Mouse (Mus musculus): ENCODE measurements at regions not wholly inside any gene's neighbourhood (a gene's known extent, or its start where the extent isn't known, plus 50 kb on each side); places are given as distances from the start of the nearest gene placed in this dataset.

GRCm38 (mm10) chr6:28986756-28987155 lies 73.3 kb upstream of the Lep start:
- DNase-seq, result peak; percentile 76

GRCm38 (mm10) chr6:28987386-28987785 lies 72.6 kb upstream of the Lep start:
- DNase-seq, result no peak

- DNase-seq, result no peak
Observed at GRCm38 (mm10) chr6:28989433-28989832, 70.6 kb upstream of the Lep start.

- DNase-seq, result no peak
Observed at GRCm38 (mm10) chr6:28990210-28990609, 69.8 kb upstream of the Lep start.

- no peak for DNase-seq
Observed at GRCm38 (mm10) chr6:28994481-28994880, 65.5 kb upstream of the Lep start.

- DNase-seq, result no peak
Observed at GRCm38 (mm10) chr6:28995701-28996100, 64.3 kb upstream of the Lep start.

- DNase-seq, result no peak
Observed at GRCm38 (mm10) chr6:28999386-29000094, 60.5 kb upstream of the Lep start.

GRCm38 (mm10) chr6:29002141-29002540 lies 57.9 kb upstream of the Lep start:
- no peak for DNase-seq

GRCm38 (mm10) chr6:29002811-29003210 lies 57.2 kb upstream of the Lep start:
- DNase-seq, result no peak

- DNase-seq, result no peak
Observed at GRCm38 (mm10) chr6:29005803-29006202, 54.2 kb upstream of the Lep start.

All from adrenal gland, adult 8-10 months (tissue).